Mouse (Mus musculus) heart, embryonic 14.5 days (tissue): Measurements from ENCODE around the gene Vipr2. TPM values are rescaled to one million over a fixed set of nuclear protein-coding genes. Genes with fewer than 3 reads are reported as not detected.

Source experiments
- ATAC-seq: fragments of 200-750 bp; cut with Nextera tagmentation; 2 replicates; pipeline ENCODE4 v1.8.0; 2017; ENCODE audit warnings: low read depth, moderate TSS enrichment; ENCODE audit not compliant: insufficient number of reproducible peaks, insufficient read depth, low FRiP score
- H3K27ac ChIP-seq, 2 experiments: fragments of 200-500 bp in 1 of 2; fragments of 300-500 bp in 1 of 2; sonication (generic) in 1 of 2; replicated peaks in 1 of 2; 2 replicates each; pipeline ENCODE4 v1.5.1; 2012 to 2014; ENCODE audit warnings: low read depth in 2 of 2, low read length in 2 of 2, control low read depth in 1 of 2, mild to moderate bottlenecking in 1 of 2, mixed read lengths in 1 of 2; ENCODE audit not compliant: control insufficient read depth in 1 of 2, insufficient read depth in 1 of 2
- H3K27me3 ChIP-seq: fragments of 300-500 bp; sonication (generic); 2 replicates; pipeline ENCODE4 v1.6.1; 2014; ENCODE audit warnings: mild to moderate bottlenecking, low read length, control low read depth; ENCODE audit not compliant: control insufficient read depth, insufficient read depth
- H3K36me3 ChIP-seq: fragments of 300-500 bp; sonication (generic); 2 replicates; pipeline ENCODE4 v1.6.1; 2014; ENCODE audit warnings: mild to moderate bottlenecking, control low read depth, low read length, mixed read lengths; ENCODE audit not compliant: control insufficient read depth, insufficient read depth
- H3K4me1 ChIP-seq, 2 experiments: fragments of 200-500 bp in 1 of 2; fragments of 300-500 bp in 1 of 2; sonication (generic) in 1 of 2; 2 replicates each; pipeline ENCODE4 v1.6.1; 2012 to 2014; ENCODE audit warnings: low read length in 2 of 2, control low read depth in 1 of 2, mixed read lengths in 1 of 2; ENCODE audit not compliant: control insufficient read depth in 2 of 2, insufficient read depth in 2 of 2
- H3K4me2 ChIP-seq: fragments of 300-500 bp; sonication (generic); 2 replicates; pipeline ENCODE4 v1.6.1; 2014; ENCODE audit warnings: mild to moderate bottlenecking, low read length
- H3K4me3 ChIP-seq, 2 experiments: fragments of 200-500 bp in 1 of 2; fragments of 300-500 bp in 1 of 2; sonication (generic) in 1 of 2; 2 replicates each; pipeline ENCODE4 v1.5.1; 2012 to 2014; ENCODE audit warnings: low read length in 2 of 2, mild to moderate bottlenecking in 2 of 2, control low read depth in 1 of 2, low read depth in 1 of 2, moderate library complexity in 1 of 2; ENCODE audit not compliant: control insufficient read depth in 1 of 2, insufficient read depth in 1 of 2
- H3K9ac ChIP-seq: fragments of 300-500 bp; sonication (generic); 2 replicates; pipeline ENCODE4 v1.6.1; 2014; ENCODE audit warnings: mild to moderate bottlenecking, low read length
- H3K9me3 ChIP-seq: fragments of 300-500 bp; sonication (generic); 2 replicates; pipeline ENCODE4 v1.6.1; 2016; ENCODE audit warnings: low read length, control low read depth; ENCODE audit not compliant: control insufficient read depth
- WGBS: fragments of 180-500 bp; shearing (Covaris S2); extraction: QIAGEN DNeasy Blood & Tissue Kit; methylation state at CpG from one replicate; pipeline ENCODE4 v1.1.7; 2014; 5-methylcytosine and 5-hydroxymethylcytosine counted together
- polyA plus RNA-seq: library from polyadenylated mRNA; unstranded; fragments of >200 nt; fragmentation: Nextera tagmentation; extraction: Ambion mirVana; gene quantifications from 2 replicates; pipeline ENCODE4 v1.2.1, GENCODE M21; 2014

The Vipr2 gene
- polyA plus RNA-seq, 1 experiment from 2014 or later, result 0.95 TPM

GRCm38 (mm10) chr12:116101945-116102344, 24.4 kb downstream of the Vipr2 start:
- no peaks in the 10 kb centered on the region for H3K36me3 ChIP-seq
- no peaks in the 10 kb centered on the region for H3K27me3 ChIP-seq
- no peak overlapping the region for H3K27ac ChIP-seq
- H3K4me3 ChIP-seq, result no peak overlapping the region
- no peak overlapping the region for H3K4me2 ChIP-seq
- no peak for ATAC-seq
- H3K9me3 ChIP-seq, result no peaks in the 10 kb centered on the region
- WGBS, result 86% methylated on average over 2 of the region's 2 CpGs
- H3K4me1 ChIP-seq, result no peaks in the 10 kb centered on the region
- H3K9ac ChIP-seq, result no peak overlapping the region

DNA sequence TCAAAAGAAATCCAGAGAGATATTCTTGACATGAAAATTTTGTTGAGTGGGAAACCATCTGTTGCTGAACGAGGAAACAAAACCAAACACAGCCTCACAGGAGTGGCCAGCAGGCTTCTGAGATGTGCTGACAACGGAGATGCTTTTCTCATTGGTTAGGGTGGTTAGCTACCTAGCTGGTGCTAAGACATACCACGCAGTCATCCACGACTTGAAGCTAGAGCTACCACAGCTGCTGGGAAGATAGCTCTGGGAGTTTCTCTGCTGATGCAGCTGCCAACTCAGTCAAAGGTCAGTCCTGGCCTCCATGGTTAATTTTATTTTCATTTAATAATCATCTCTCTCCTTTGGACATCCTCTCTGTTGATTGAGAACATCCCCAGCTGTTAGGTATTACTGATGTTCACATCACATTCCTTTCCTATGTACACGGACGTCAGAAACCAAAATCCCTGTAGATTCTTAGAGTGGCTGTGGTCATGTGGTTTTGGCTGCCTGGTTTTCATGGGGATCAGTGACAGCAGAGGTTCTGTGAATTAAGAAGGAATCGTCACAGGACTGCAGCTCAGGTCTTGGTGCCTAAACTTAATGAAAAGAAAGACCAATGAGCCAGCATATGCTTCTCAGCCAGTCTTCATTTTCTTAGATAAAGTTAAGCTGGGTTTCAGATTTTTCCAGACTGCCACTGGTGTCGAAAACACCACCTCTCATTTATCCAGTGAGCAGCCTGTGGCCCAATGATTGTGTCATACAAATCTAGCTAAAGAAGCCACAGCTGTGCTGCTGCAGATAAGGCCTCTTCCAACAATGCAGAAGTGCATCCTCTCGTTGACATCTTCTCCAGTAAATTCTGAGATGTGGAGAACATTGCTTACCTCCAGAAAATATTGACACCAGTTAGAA, 32.2 kb downstream of the Vipr2 start:
- Histone ChIP-seq H3K4me3 (no peak overlapping the region), H3K36me3 (no peaks in the 10 kb centered on the region), H3K27ac (no peak overlapping the region), H3K9me3 (0 out of 2 replicates have a peak, but pooled peaks cover 6% of the 10 kb centered on the region), H3K4me2 (no peak overlapping the region), H3K9ac (no peak overlapping the region), H3K4me1 (no peaks in the 10 kb centered on the region), H3K27me3 (no peaks in the 10 kb centered on the region)
- 61% methylated on average over 9 of the region's 9 CpGs for WGBS
- ATAC-seq, result no peak

GRCm38 (mm10) chr12:116111007-116111694, 33.6 kb downstream of the Vipr2 start:
- WGBS, result 66% methylated on average over 7 of the region's 7 CpGs
- no peak overlapping the region for H3K4me2 ChIP-seq
- 0 out of 2 replicates have a peak, but pooled peaks cover 6% of the 10 kb centered on the region for H3K9me3 ChIP-seq
- H3K27me3 ChIP-seq, result no peaks in the 10 kb centered on the region
- H3K4me1 ChIP-seq, result no peaks in the 10 kb centered on the region
- no peaks in the 10 kb centered on the region for H3K36me3 ChIP-seq
- H3K27ac ChIP-seq, result no peak overlapping the region
- ATAC-seq, result no peak
- H3K9ac ChIP-seq, result no peak overlapping the region
- no peak overlapping the region for H3K4me3 ChIP-seq

DNA sequence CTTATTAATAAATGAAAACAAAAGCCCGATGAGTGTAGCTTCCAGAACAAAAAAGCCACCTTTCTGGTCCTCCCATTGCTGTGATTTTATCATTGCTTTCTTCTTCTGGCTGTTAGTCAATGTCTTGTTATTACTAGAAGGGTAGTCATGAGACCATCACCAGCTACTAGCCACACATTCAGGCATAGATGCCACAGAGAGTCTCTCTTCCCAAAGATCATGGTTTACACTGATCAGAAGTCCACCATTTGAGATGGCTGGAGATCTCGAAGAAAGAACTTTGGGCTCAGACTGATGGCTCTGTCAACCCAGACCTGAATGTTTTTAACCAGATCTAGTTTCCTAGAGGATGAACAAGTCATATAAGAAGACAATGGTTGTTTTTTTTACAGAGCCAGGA, 38.3 kb downstream of the Vipr2 start:
- no peaks in the 10 kb centered on the region for H3K9me3 ChIP-seq
- H3K27ac ChIP-seq, result no peak overlapping the region
- no peak overlapping the region for H3K4me2 ChIP-seq
- no peaks in the 10 kb centered on the region for H3K27me3 ChIP-seq
- H3K36me3 ChIP-seq, result no peaks in the 10 kb centered on the region
- no peak for ATAC-seq
- no peaks in the 10 kb centered on the region for H3K4me1 ChIP-seq
- no peak overlapping the region for H3K9ac ChIP-seq
- H3K4me3 ChIP-seq, result no peak overlapping the region
- WGBS, result 78% methylated on average over 2 of the region's 2 CpGs

DNA sequence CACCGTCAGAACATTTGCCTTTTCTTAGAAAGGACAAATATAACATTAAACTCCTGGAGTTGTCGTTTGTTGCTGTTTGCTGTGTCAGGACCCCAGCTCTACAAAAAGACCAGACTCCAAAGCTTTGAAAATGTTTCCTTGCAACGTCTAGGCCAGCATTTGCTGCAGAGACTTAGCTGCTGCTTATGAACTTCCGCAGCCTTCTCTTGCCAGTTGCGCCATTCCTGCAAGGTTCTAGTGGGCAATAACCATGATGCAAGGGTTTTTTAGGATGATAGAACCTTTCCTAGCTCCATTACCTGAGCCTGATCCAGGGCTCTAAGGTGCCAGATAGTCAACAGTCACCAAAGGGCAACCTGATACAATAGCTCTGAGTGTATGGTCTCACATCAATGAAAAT, 38.9 kb downstream of the Vipr2 start:
- Histone ChIP-seq H3K27ac (no peak overlapping the region), H3K36me3 (no peaks in the 10 kb centered on the region), H3K4me3 (no peak overlapping the region), H3K9ac (no peak overlapping the region), H3K9me3 (no peaks in the 10 kb centered on the region), H3K27me3 (no peaks in the 10 kb centered on the region), H3K4me1 (no peaks in the 10 kb centered on the region), H3K4me2 (no peak overlapping the region)
- ATAC-seq, result no peak
- 81% methylated on average over 5 of the region's 5 CpGs for whole genome bisulfite sequencing

DNA sequence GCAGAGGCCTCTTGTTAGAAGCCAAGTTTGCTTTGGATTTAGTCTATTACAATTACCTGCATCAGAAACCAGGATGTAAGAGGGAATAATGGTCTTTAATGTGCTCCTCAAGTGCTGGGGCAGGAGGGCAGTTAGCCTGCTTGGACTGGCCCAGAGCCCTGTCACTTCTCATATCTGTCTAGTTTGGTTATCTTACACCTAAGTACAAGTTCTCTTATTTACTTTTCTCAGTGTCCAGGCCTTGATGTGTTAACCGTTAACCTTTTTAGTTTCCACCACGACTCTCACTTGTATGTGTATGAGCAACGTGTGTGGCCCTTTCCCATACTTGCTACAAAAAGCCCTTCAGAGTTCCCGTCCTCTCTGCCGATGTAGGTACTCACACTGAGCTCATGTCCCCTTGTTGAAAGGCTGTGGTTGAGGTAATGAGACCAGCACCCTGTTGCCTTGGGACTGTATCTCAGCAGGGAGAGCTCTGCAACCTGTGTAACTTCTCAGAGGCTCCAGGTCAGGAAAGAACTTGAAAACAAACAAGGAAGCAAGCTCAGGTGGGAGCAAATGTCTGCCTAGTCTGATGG, 39.9 kb downstream of the Vipr2 start:
- Histone ChIP-seq H3K4me1 (no peaks in the 10 kb centered on the region), H3K4me3 (no peak overlapping the region), H3K4me2 (no peak overlapping the region), H3K27ac (no peak overlapping the region), H3K36me3 (no peaks in the 10 kb centered on the region), H3K9me3 (no peaks in the 10 kb centered on the region), H3K9ac (no peak overlapping the region), H3K27me3 (no peaks in the 10 kb centered on the region)
- ATAC-seq, result no peak
- WGBS, result 73% methylated on average over 5 of the region's 5 CpGs

DNA sequence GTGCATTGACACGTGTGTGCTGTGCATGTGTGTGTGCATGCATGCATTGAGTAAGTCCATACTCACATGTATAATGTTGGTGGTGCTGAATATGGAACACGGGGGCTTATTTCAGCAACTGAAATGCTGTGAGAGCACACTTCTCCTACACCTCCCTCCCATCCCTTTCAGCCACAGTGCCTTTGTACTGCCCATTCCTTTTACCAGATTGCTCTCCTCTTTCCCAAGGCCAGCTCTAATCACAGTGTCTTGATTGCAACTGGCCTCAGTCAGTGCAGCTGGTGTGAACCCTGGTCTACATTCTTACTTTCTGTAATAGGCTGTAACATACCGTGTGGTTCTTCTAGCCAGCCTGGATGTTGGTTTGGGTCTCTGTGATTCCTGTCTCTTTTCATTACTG, 41.5 kb downstream of the Vipr2 start:
- H3K36me3 ChIP-seq, result no peaks in the 10 kb centered on the region
- no peak overlapping the region for H3K27ac ChIP-seq
- no peak overlapping the region for H3K4me2 ChIP-seq
- no peaks in the 10 kb centered on the region for H3K4me1 ChIP-seq
- H3K9ac ChIP-seq, result no peak overlapping the region
- H3K9me3 ChIP-seq, result no peaks in the 10 kb centered on the region
- no peak overlapping the region for H3K4me3 ChIP-seq
- ATAC-seq, result no peak
- H3K27me3 ChIP-seq, result no peaks in the 10 kb centered on the region
- WGBS, result 76% methylated on average over 3 of the region's 3 CpGs
